Mouse (Mus musculus) CH12.LX (cell line): ENCODE results near the gene Ntmt1. TPM values are rescaled to one million over a fixed set of nuclear protein-coding genes. Genes with fewer than 3 reads are reported as not detected.

Experiments used
- DNase-seq: peaks from one replicate; pipeline ENCODE4 v3.0.0-alpha.2; 2013; ENCODE audit errors: extremely low read depth
- H3K27ac ChIP-seq: 2 replicates; pipeline ENCODE4 v1.5.1; 2012; ENCODE audit warnings: low read depth, mild to moderate bottlenecking, control low read depth, moderate library complexity; ENCODE audit not compliant: insufficient read depth
- H3K27me3 ChIP-seq: replicated peaks from 2 replicates; pipeline ENCODE3; 2012; ENCODE audit warnings: inconsistent platforms
- H3K36me3 ChIP-seq, 2 experiments: replicated peaks in 1 of 2; 2 replicates each; pipeline versions ENCODE3 to v1.6.1; 2012; ENCODE audit warnings: inconsistent platforms in 1 of 2, low read length in 1 of 2, mild to moderate bottlenecking in 1 of 2, mixed read lengths in 1 of 2, moderate library complexity in 1 of 2; ENCODE audit not compliant: control insufficient read depth in 1 of 2, insufficient read depth in 1 of 2
- H3K4me1 ChIP-seq, 2 experiments: 2 replicates each; pipeline ENCODE4 v1.6.1; 2012; ENCODE audit warnings: inconsistent platforms in 1 of 2, moderate library complexity in 1 of 2; ENCODE audit not compliant: insufficient read depth in 2 of 2, control insufficient read depth in 1 of 2
- H3K4me2 ChIP-seq: 2 replicates; pipeline ENCODE4 v1.6.1; 2012; ENCODE audit warnings: low read depth, mild to moderate bottlenecking, control low read depth; ENCODE audit not compliant: poor library complexity, insufficient read depth, severe bottlenecking
- H3K4me3 ChIP-seq, 3 experiments: fragments of 150-350 bp in 1 of 3; sonication (generic) in 1 of 3; replicated peaks in 1 of 3; 2 replicates each; pipeline versions ENCODE3 to v1.5.1; 2011 to 2012; ENCODE audit warnings: low read depth in 2 of 3, low read length in 2 of 3, mild to moderate bottlenecking in 2 of 3, moderate library complexity in 2 of 3, control low read depth in 1 of 3, improper control_type of control experiment in 1 of 3, inconsistent platforms in 1 of 3, mixed read lengths in 1 of 3; ENCODE audit not compliant: poor library complexity in 1 of 3
- H3K79me2 ChIP-seq: replicated peaks from 2 replicates; pipeline ENCODE4 v1.6.1; 2012; ENCODE audit warnings: mild to moderate bottlenecking, moderate library complexity; ENCODE audit not compliant: control insufficient read depth, poor library complexity, insufficient read depth, severe bottlenecking; ENCODE audit errors: extremely low read depth
- H3K9ac ChIP-seq: 2 replicates; pipeline ENCODE4 v1.6.1; 2012; ENCODE audit warnings: low read depth, mild to moderate bottlenecking, control low read depth, moderate library complexity; ENCODE audit not compliant: insufficient read depth
- H3K9me3 ChIP-seq: replicated peaks from 2 replicates; pipeline ENCODE3; 2012; ENCODE audit warnings: low read length, inconsistent platforms, mixed read lengths
- BHLHE40 ChIP-seq: IDR thresholded peaks from 2 replicates; pipeline ENCODE4 v1.6.1; 2011; ENCODE audit warnings: mild to moderate bottlenecking, low read depth, low read length, improper control_type of control experiment
- CHD2 ChIP-seq: IDR thresholded peaks from 2 replicates; pipeline ENCODE4 v1.6.1; 2011; ENCODE audit warnings: low read length, improper control_type of control experiment
- CTCF ChIP-seq, 2 experiments: IDR thresholded peaks in 1 of 2; conservative IDR thresholded peaks in 1 of 2; 2 replicates each; pipeline ENCODE4 v1.5.1; 2011 to 2012; ENCODE audit warnings: low read depth in 2 of 2, low read length in 2 of 2, improper control_type of control experiment in 1 of 2, inconsistent platforms in 1 of 2, mild to moderate bottlenecking in 1 of 2, moderate library complexity in 1 of 2
- E2F4 ChIP-seq: IDR thresholded peaks from 2 replicates; pipeline ENCODE4 v1.6.1; 2011; ENCODE audit warnings: low read depth, low read length, improper control_type of control experiment; ENCODE audit not compliant: insufficient replicate concordance
- ELF1 ChIP-seq: IDR thresholded peaks from 2 replicates; pipeline ENCODE4 v1.6.1; 2014; ENCODE audit warnings: low read depth, mild to moderate bottlenecking, inconsistent platforms, low read length, improper control_type of control experiment
- GABPA ChIP-seq: IDR thresholded peaks from 2 replicates; pipeline ENCODE4 v1.6.1; 2012; ENCODE audit warnings: low read depth, low read length, improper control_type of control experiment, inconsistent platforms; ENCODE audit not compliant: insufficient replicate concordance
- HCFC1 ChIP-seq: IDR thresholded peaks from 2 replicates; pipeline ENCODE4 v1.6.1; 2012; ENCODE audit warnings: low read depth, mild to moderate bottlenecking, inconsistent platforms, low read length, improper control_type of control experiment
- IRF4 ChIP-seq: IDR thresholded peaks from 2 replicates; pipeline ENCODE4 v1.6.1; 2014; ENCODE audit warnings: low read depth, mild to moderate bottlenecking, inconsistent platforms, low read length, improper control_type of control experiment
- JUN ChIP-seq: IDR thresholded peaks from 2 replicates; pipeline ENCODE4 v1.6.1; 2011; ENCODE audit warnings: low read depth, mild to moderate bottlenecking, low read length, improper control_type of control experiment, moderate library complexity; ENCODE audit not compliant: insufficient read depth
- KAT2A ChIP-seq: IDR thresholded peaks from 2 replicates; pipeline ENCODE4 v1.6.1; 2012; ENCODE audit warnings: low read length, improper control_type of control experiment, inconsistent platforms; ENCODE audit not compliant: insufficient replicate concordance
- MAFK ChIP-seq: IDR thresholded peaks from 2 replicates; pipeline ENCODE4 v1.6.1; 2011; ENCODE audit warnings: low read length, improper control_type of control experiment; ENCODE audit not compliant: insufficient replicate concordance
- MAX ChIP-seq: IDR thresholded peaks from 2 replicates; pipeline ENCODE4 v1.6.1; 2011; ENCODE audit warnings: low read length, improper control_type of control experiment
- MAZ ChIP-seq: IDR thresholded peaks from 2 replicates; pipeline ENCODE4 v1.6.1; 2012; ENCODE audit warnings: low read depth, mild to moderate bottlenecking, inconsistent platforms, low read length, improper control_type of control experiment, moderate library complexity
- MEF2A ChIP-seq: IDR thresholded peaks from 2 replicates; pipeline ENCODE4 v1.6.1; 2014; ENCODE audit warnings: low read depth, mild to moderate bottlenecking, inconsistent platforms, low read length, improper control_type of control experiment, borderline replicate concordance
- MYC ChIP-seq: IDR thresholded peaks from 2 replicates; pipeline ENCODE4 v1.6.1; 2011; ENCODE audit warnings: low read depth, mild to moderate bottlenecking, improper control_type of control experiment, low read length
- NELFE ChIP-seq: IDR thresholded peaks from 2 replicates; pipeline ENCODE4 v1.6.1; 2011; ENCODE audit warnings: low read depth, low read length, improper control_type of control experiment
- NRF1 ChIP-seq: IDR thresholded peaks from 2 replicates; pipeline ENCODE4 v1.6.1; 2014; ENCODE audit warnings: low read depth, mild to moderate bottlenecking, inconsistent platforms, low read length, improper control_type of control experiment, moderate library complexity
- POLR2A ChIP-seq: IDR thresholded peaks from 2 replicates; pipeline ENCODE4 v1.6.1; 2011; ENCODE audit warnings: low read depth, mild to moderate bottlenecking, improper control_type of control experiment, low read length
- POLR2AphosphoS2 ChIP-seq: IDR thresholded peaks from 2 replicates; pipeline ENCODE4 v1.6.1; 2011; ENCODE audit warnings: low read depth, low read length, improper control_type of control experiment
- SIN3A ChIP-seq: IDR thresholded peaks from 2 replicates; pipeline ENCODE4 v1.6.1; 2012; ENCODE audit warnings: low read length, improper control_type of control experiment, inconsistent platforms
- SMC3 ChIP-seq: IDR thresholded peaks from 2 replicates; pipeline ENCODE4 v1.6.1; 2011; ENCODE audit warnings: low read depth, low read length, improper control_type of control experiment
- TBP ChIP-seq: conservative IDR thresholded peaks from 2 replicates; pipeline ENCODE4 v1.6.1; 2011; ENCODE audit warnings: low read depth, low read length, improper control_type of control experiment
- TCF12 ChIP-seq: IDR thresholded peaks from 2 replicates; pipeline ENCODE4 v1.6.1; 2014; ENCODE audit warnings: low read depth, mild to moderate bottlenecking, inconsistent platforms, low read length, improper control_type of control experiment
- UBTF ChIP-seq: IDR thresholded peaks from 2 replicates; pipeline ENCODE4 v1.6.1; 2012; ENCODE audit warnings: low read depth, mild to moderate bottlenecking, inconsistent platforms, low read length, improper control_type of control experiment, moderate library complexity
- ZC3H11A ChIP-seq: IDR thresholded peaks from 2 replicates; pipeline ENCODE4 v1.6.1; 2012; ENCODE audit warnings: low read depth, mild to moderate bottlenecking, inconsistent platforms, low read length, improper control_type of control experiment
- ZKSCAN1 ChIP-seq: IDR thresholded peaks from 2 replicates; pipeline ENCODE4 v1.6.1; 2012; ENCODE audit warnings: low read depth, inconsistent platforms, low read length, improper control_type of control experiment, borderline replicate concordance
- ZMIZ1 ChIP-seq: IDR thresholded peaks from 2 replicates; pipeline ENCODE4 v1.6.1; 2012; ENCODE audit warnings: low read depth, mild to moderate bottlenecking, inconsistent platforms, low read length, improper control_type of control experiment
- dilution Hi-C: fragments of 300-500 bp; cut with MboI; formaldehyde crosslinking; loops from 2 replicates; pipeline ENCODE4 v1.14.3; 2020; ENCODE audit warnings: low sequenced_read_pairs; ENCODE audit not compliant: extremely low pct_unique_long_range_greater_than_20kb, extremely low pct_ligation_motif_present
- in situ Hi-C: fragments of 300-500 bp; cut with MboI; formaldehyde crosslinking; loops from 3 replicates; pipeline ENCODE4 v1.14.3; 2019; ENCODE audit warnings: low sequenced_read_pairs, low pct_ligation_motif_present, low pct_unique_long_range_greater_than_20kb, mixed read lengths
- polyA plus RNA-seq: library from polyadenylated mRNA; unstranded; fragments of >175 nt; gene quantifications from 2 replicates; pipeline ENCODE4 v1.2.1, GENCODE M21; 2012; ENCODE audit warnings: low read depth; ENCODE audit not compliant: insufficient read length
- total RNA-seq, 2 experiments: library from RNA; depleted of rRNA; stranded (reverse); fragments of 300-350 nt in 1 of 2; fragments of >200 nt in 1 of 2; gene quantifications; 2 replicates each; pipeline ENCODE4 v1.2.3; 2012 to 2014

The Ntmt1 gene
- total and polyA plus RNA-seq, 3 experiments: 43.3 to 66.1 (median 50.4) TPM

GRCm38 (mm10) chr2:30827749-30828475 is 20.3 kb downstream of the Ntmt1 start:
- DNase-seq: peak; percentile 93
- H3K4me1 ChIP-seq: peaks cover 3 to 18% of the 10 kb centered on the region in 2 experiments
- peaks cover 19% of the 10 kb centered on the region for H3K79me2 ChIP-seq
- in situ Hi-C loops (loop anchor here (5.0 kb wide), 1 partner anchor 104 kb away; no protein-coding TSS in a partner anchor), dilution Hi-C loops (no loop called here)
- TF ChIP-seq SMC3: peak; percentile 25; the same call in 1 of the 2 replicates
- TF ChIP-seq HCFC1: peak; percentile 91
- peak; percentile 75 for TF ChIP-seq MAX
- TF ChIP-seq ZC3H11A: no peak
- TF ChIP-seq KAT2A: peak; percentile 81; the same call in 1 of the 2 replicates
- TF ChIP-seq BHLHE40: no peak
- TF ChIP-seq CTCF (conservative IDR thresholded peaks at IDR 0.05 in 1 of 2, IDR thresholded peaks at IDR 0.05 in 1 of 2; ENCODE audit: low read depth in 2 of 2, low read length in 2 of 2): peak; percentile 22 to 98; a peak in 2 of 4 replicates
- TF ChIP-seq ELF1: peak; percentile 95
- TF ChIP-seq MEF2A: peak; percentile 53
- peak; percentile 90 for TF ChIP-seq GABPA
- peak; percentile 62; the same call in 1 of the 2 replicates for TF ChIP-seq ZMIZ1
- peak; percentile 92 for TF ChIP-seq NELFE
- TF ChIP-seq POLR2A: peak; percentile 86
- TF ChIP-seq E2F4: no peak
- TF ChIP-seq MYC: peak; percentile 47; the same call in 1 of the 2 replicates
- TF ChIP-seq CHD2: 0 out of 2 replicates have a peak, but pooled peaks have one; percentile 18
- TF ChIP-seq TBP: peak; percentile 64; the same call in 1 of the 2 replicates
- TF ChIP-seq POLR2AphosphoS2: 0 out of 2 replicates have a peak, but pooled peaks have one; percentile 46
- TF ChIP-seq SIN3A: peak; percentile 89
- no peak for TF ChIP-seq JUN
- peak; percentile 77 for TF ChIP-seq TCF12
- 0 out of 2 replicates have a peak, but pooled peaks have one; percentile 16 for TF ChIP-seq NRF1
- TF ChIP-seq MAZ: peak; percentile 39; the same call in 1 of the 2 replicates
- TF ChIP-seq UBTF: no peak
- no peak for TF ChIP-seq ZKSCAN1
- no peak for TF ChIP-seq MAFK
- TF ChIP-seq IRF4: peak; percentile 36; the same call in 1 of the 2 replicates
- H3K4me2 ChIP-seq: peak overlapping the region; percentile 73; the same call in 1 of the 2 replicates
- H3K9ac ChIP-seq: peak overlapping the region; percentile 88
- peak overlapping the region; percentile 60 for H3K27ac ChIP-seq
- H3K27me3 ChIP-seq: peaks cover 26% of the 10 kb centered on the region
- peaks cover 33 to 42% of the 10 kb centered on the region in 2 experiments for H3K36me3 ChIP-seq
- H3K9me3 ChIP-seq: peaks cover 3% of the 10 kb centered on the region
- peak overlapping the region; percentile 89 to 99 (median 92) for H3K4me3 ChIP-seq
